Mouse (Mus musculus): Measurements from ENCODE around the gene Gm10762. TPM values are rescaled to one million over a fixed set of nuclear protein-coding genes. Genes with fewer than 3 reads are reported as not detected.

Gene Gm10762
- polyA plus RNA-seq, 1 experiment from 2014 or later: 5.8 TPM

- no peak overlapping the region for H3K4me3 ChIP-seq
- no peaks in the 10 kb centered on the region for H3K36me3 ChIP-seq
- no peak overlapping the region for H3K4me2 ChIP-seq
- H3K27ac ChIP-seq: no peak overlapping the region
- H3K9me3 ChIP-seq (replicated peaks): no peaks in the 10 kb centered on the region
- no peaks in the 10 kb centered on the region for H3K4me1 ChIP-seq
- no peak for ATAC-seq
- no peak overlapping the region for H3K9ac ChIP-seq
- H3K27me3 ChIP-seq (replicated peaks): peaks cover 12% of the 10 kb centered on the region; the same call in 1 of the 2 replicates
Observed at GRCm38 (mm10) chr2:128954186-128954585, 13.3 kb downstream of the Gm10762 start.

DNA sequence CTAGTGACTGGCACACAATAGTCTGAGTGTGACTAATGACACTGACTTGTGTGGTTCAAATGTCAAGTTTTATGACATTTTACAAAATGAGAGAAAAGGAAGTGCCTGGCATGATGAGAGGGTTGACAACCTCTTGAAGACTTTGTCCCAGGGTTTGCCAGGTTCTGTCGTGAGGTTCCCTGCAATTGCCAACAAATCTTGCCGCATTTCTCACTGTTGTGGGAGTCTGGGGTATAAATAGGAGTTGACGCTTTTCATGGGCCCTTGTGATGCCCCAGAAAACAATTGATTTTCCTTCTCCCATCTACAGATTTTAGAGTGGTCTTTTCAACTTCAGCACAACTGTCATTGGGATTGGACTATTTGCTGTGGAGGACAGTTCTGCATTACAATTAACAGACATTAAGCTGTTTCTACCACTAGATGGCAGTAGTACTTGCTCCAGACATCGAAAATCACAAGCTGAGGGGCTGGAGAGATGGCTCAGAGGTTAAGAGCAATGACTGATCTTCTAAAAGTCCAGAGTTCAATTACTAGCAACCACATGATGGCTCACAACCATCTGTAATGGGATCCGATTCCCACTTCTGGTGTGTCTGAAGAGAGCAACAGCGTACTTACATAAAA lies 19.4 kb downstream of the Gm10762 start:
- no peak overlapping the region for H3K27ac ChIP-seq
- H3K36me3 ChIP-seq: no peaks in the 10 kb centered on the region
- H3K4me2 ChIP-seq: no peak overlapping the region
- peaks cover 9% of the 10 kb centered on the region; the same call in 1 of the 2 replicates for H3K27me3 ChIP-seq (replicated peaks)
- H3K9ac ChIP-seq: no peak overlapping the region
- no peak overlapping the region for H3K4me3 ChIP-seq
- peaks cover 4% of the 10 kb centered on the region; the same call in 1 of the 2 replicates for H3K4me1 ChIP-seq
- H3K9me3 ChIP-seq (replicated peaks): no peaks in the 10 kb centered on the region
- ATAC-seq: no peak
- 36% methylated on average over 6 of the region's 6 CpGs for WGBS (ENCODE audit: insufficient replicate concordance)

GRCm38 (mm10) chr2:128943538-128944528 lies 23.7 kb downstream of the Gm10762 start, which contains the start of gene Zc3h8:
TSS of gene Zc3h8 (minus strand) at chr2:128944077.
- Histone ChIP-seq H3K27me3 (replicated peaks) (no peaks in the 10 kb centered on the region; the same call in 1 of the 2 replicates), H3K36me3 (peaks cover 14% of the 10 kb centered on the region), H3K4me3 (peak within 1 kb of the TSS; percentile 79), H3K9me3 (replicated peaks) (no peaks in the 10 kb centered on the region), H3K4me2 (peak within 1 kb of the TSS; percentile 96), H3K27ac (peak within 1 kb of the TSS; percentile 84), H3K4me1 (peaks cover 11% of the 10 kb centered on the region), H3K9ac (peak within 1 kb of the TSS; percentile 84)
- ATAC-seq: peak; percentile 94
- 1% methylated on average over 65 of the region's 65 CpGs for WGBS (ENCODE audit: insufficient replicate concordance)

- H3K27me3 ChIP-seq (replicated peaks): no peaks in the 10 kb centered on the region
- no peak for ATAC-seq
- WGBS (ENCODE audit: insufficient replicate concordance): 74% methylated on average over 3 of the region's 3 CpGs
- H3K9me3 ChIP-seq (replicated peaks): no peaks in the 10 kb centered on the region
- H3K9ac ChIP-seq: no peak overlapping the region
- no peak overlapping the region for H3K4me3 ChIP-seq
- no peak overlapping the region for H3K27ac ChIP-seq
- no peaks in the 10 kb centered on the region for H3K4me1 ChIP-seq
- H3K36me3 ChIP-seq: peaks cover 54% of the 10 kb centered on the region
- H3K4me2 ChIP-seq: no peak overlapping the region
Observed at GRCm38 (mm10) chr2:128936256-128936655, 31.3 kb downstream of the Gm10762 start.

- Histone ChIP-seq H3K4me1 (no peaks in the 10 kb centered on the region), H3K27ac (no peak overlapping the region), H3K9ac (no peak overlapping the region), H3K27me3 (replicated peaks) (no peaks in the 10 kb centered on the region), H3K36me3 (peaks cover 68% of the 10 kb centered on the region), H3K4me3 (no peak overlapping the region), H3K4me2 (no peak overlapping the region), H3K9me3 (replicated peaks) (no peaks in the 10 kb centered on the region)
- ATAC-seq: no peak
Observed at GRCm38 (mm10) chr2:128930704-128931103, 36.8 kb downstream of the Gm10762 start.

GRCm38 (mm10) chr2:128928446-128928845 lies 39.1 kb downstream of the Gm10762 start:
- Histone ChIP-seq H3K4me3 (no peak overlapping the region), H3K27ac (no peak overlapping the region), H3K9ac (no peak overlapping the region), H3K4me1 (no peaks in the 10 kb centered on the region), H3K27me3 (replicated peaks) (no peaks in the 10 kb centered on the region), H3K9me3 (replicated peaks) (no peaks in the 10 kb centered on the region), H3K4me2 (no peak overlapping the region), H3K36me3 (peaks cover 66% of the 10 kb centered on the region)
- ATAC-seq: no peak
- 79% methylated on average over 3 of the region's 3 CpGs for WGBS (ENCODE audit: insufficient replicate concordance)

DNA sequence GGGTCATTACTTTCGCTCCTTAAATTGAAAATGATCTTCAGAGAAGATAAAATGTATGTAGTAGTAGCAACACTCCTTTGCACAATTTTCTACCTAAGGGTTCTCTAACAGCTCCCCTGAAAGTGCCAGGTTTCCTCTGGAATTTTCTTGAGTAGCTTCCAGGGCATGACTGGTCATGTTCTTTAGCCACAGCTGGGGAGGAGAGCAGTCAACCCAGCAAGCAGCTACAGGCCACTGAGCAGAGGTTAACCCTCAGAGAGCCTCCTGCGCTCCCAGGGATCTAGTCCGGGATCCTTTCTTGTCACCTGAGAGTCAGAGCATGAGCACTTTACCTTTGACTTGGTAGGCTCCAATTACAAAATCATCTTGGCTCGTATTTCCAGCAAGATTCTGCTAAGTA lies 42.7 kb downstream of the Gm10762 start:
- H3K9ac ChIP-seq: no peak overlapping the region
- no peaks in the 10 kb centered on the region for H3K4me1 ChIP-seq
- no peak overlapping the region for H3K4me2 ChIP-seq
- no peak overlapping the region for H3K27ac ChIP-seq
- H3K36me3 ChIP-seq: peaks cover 44% of the 10 kb centered on the region
- 78% methylated on average over 4 of the region's 4 CpGs for WGBS (ENCODE audit: insufficient replicate concordance)
- no peaks in the 10 kb centered on the region for H3K27me3 ChIP-seq (replicated peaks)
- no peak overlapping the region for H3K4me3 ChIP-seq
- ATAC-seq: no peak
- H3K9me3 ChIP-seq (replicated peaks): no peaks in the 10 kb centered on the region

Small RNA genes lying within 50 kb of the gene (microRNA-seq; reads per million reads assigned to microRNA genes)
- gene Gm22859: not detected

Other genes starting within 250 kb of the Gm10762 start
- 9.5 and 9.9 TPM in 2 replicates for gene Tmem87b, start 149.6 kb downstream of the Gm10762 start, polyA plus RNA-seq (2016; fragmentation: Nextera tagmentation; extraction: Ambion mirVana)
- gene Fbln7, start 104.7 kb downstream of the Gm10762 start, polyA plus RNA-seq (2016; fragmentation: Nextera tagmentation; extraction: Ambion mirVana): 0.38 and 0.53 TPM in 2 replicates
- 6.0 and 6.1 TPM in 2 replicates for gene Zc3h8, start 23.6 kb downstream of the Gm10762 start, polyA plus RNA-seq (2016; fragmentation: Nextera tagmentation; extraction: Ambion mirVana)
- gene Zc3h6, start 323 bp downstream of the Gm10762 start, polyA plus RNA-seq (2016; fragmentation: Nextera tagmentation; extraction: Ambion mirVana): 0.65 and 0.81 TPM in 2 replicates
- gene Vinac1, start 80.4 kb upstream of the Gm10762 start, polyA plus RNA-seq (2016; fragmentation: Nextera tagmentation; extraction: Ambion mirVana): 0.02 TPM in 1 of 2 replicates, not detected in the other
- gene Ttl, start 98.2 kb upstream of the Gm10762 start, polyA plus RNA-seq (2016; fragmentation: Nextera tagmentation; extraction: Ambion mirVana): 2.6 and 3.2 TPM in 2 replicates
- 38.3 and 40.6 TPM in 2 replicates for gene Polr1b, start 133.3 kb upstream of the Gm10762 start, polyA plus RNA-seq (2016; fragmentation: Nextera tagmentation; extraction: Ambion mirVana)
- gene Chchd5, start 162.0 kb upstream of the Gm10762 start, polyA plus RNA-seq (2016; fragmentation: Nextera tagmentation; extraction: Ambion mirVana): 12.3 and 13.6 TPM in 2 replicates
- 76.2 and 78.4 TPM in 2 replicates for gene Slc20a1, start 231.0 kb upstream of the Gm10762 start, polyA plus RNA-seq (2016; fragmentation: Nextera tagmentation; extraction: Ambion mirVana)